Mouse (Mus musculus): ENCODE measurements around the gene Nckap5.

- no peak for TF ChIP-seq CTCF (IDR thresholded peaks at IDR 0.05 in 2 of 3, conservative IDR thresholded peaks at IDR 0.05 in 1 of 3; ENCODE audit: control insufficient read depth in 1 of 3, insufficient read depth in 1 of 3, low read depth in 2 of 3, low read length in 3 of 3, poor library complexity in 1 of 3, severe bottlenecking in 1 of 3)
- no peak for TF ChIP-seq MAX (IDR thresholded peaks at IDR 0.05; ENCODE audit: low read length)
These were observed 597.4 kb downstream of the Nckap5 start for GRCm38 (mm10) chr1:126233196-126233595.

Data from MEL (cell line).